Mouse (Mus musculus): ENCODE measurements around the gene Sbk2.

Sbk2 gene

DNA sequence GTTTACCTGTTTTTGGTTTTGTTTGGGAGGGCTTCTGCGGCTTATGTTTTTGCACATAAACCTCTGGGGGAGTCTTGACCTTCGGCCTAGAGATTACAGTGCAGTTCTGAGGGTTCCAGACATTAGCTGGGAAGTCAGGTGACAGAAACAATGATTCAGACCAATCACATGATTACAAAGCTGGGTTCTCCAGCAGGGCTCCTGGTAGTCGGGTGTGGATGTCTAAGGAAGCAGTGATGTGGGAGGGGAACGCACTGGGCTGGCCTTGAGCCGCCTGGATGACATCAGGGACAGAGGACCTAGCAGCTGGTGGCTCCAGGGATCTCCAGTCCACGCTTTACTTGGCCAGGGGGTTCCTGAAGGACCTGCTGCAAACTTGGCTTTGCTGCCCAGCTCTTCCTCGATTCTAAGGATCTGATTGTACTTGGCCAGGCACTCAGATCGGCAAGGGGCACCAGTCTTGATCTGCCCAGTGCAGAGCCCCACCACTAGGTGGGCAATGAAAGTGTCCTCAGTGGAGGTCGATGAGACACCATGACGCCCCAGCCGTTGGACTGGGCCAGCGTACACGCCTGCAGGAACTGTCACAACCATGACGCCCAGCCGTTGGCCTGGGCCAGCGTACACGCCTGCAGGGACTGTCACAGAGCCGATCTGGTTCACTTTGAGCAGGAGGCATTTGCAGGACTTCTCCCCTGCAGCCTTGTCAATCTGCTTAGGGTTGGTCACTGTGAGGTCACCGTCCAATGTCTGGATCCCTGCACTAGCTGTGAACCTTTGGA, 13.5 kb downstream of the Sbk2 start:
- no peak for DNase-seq

DNA sequence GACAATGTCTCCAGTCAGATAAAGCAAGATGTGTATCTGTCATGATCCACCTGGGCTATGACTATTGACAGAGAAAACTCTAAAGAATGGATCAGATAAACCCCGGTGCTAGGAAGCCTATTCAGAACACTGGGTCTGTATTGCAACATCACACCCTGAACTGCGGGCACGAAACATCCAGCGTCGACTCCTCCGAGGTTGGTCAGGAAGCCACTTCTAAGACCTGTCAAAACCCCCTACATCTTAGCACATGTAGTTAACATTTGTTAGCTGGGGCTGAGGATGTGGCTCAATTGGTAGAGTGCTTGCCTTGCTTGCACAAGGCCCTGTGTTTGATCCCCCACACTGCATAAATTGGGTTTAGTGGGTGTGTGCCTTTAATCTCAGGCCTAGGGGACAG, 15.8 kb downstream of the Sbk2 start:
- no peak for DNase-seq

DNA sequence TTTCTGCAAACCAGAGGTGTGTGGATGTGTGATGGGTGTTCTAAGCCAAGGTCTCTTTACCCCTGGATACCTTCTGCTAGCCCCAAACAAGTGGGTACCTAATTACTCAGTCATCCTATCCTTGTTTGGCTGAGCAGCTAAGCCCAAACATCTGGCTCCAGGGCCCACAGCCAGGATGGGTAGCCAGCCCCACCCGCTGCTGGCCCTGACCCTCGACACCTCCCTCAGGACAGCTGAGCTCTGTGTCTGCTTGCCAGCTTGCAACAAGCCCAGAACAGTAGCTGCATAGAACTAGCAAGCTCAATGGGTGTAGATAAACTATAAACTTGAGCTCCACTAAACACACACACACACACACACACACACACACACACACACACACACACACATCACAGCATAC, 16.4 kb downstream of the Sbk2 start:
- no peak for DNase-seq

DNA sequence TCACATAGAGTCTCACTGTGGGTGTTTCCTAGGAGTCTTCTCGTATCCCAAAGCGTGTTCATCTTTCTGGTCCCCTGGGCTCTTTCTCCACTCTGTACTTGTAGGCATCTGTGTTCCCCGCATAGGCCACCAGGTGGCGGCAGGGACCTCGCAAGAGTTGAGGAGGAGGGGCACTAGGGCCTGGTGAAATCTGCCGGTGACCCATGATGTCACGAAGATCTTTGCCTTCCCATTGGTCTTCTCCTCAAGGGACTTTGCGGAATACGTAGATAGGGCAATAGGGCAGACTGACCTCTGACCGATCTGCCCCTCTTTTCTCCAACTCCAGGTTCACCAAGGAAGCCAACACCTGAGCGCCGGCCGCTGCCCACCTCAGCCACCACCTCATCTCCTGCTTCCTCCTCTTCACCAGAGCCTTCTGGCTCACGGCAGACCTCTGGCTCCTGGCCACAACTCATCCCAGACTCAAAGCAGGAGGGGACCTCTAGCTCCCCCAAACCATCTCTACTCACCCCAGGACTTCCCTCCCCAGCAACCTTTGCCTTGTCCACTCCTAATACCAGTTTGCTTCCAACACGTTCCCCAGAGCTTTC, 20.9 kb downstream of the Sbk2 start:
- peak; percentile 92 for DNase-seq

DNA sequence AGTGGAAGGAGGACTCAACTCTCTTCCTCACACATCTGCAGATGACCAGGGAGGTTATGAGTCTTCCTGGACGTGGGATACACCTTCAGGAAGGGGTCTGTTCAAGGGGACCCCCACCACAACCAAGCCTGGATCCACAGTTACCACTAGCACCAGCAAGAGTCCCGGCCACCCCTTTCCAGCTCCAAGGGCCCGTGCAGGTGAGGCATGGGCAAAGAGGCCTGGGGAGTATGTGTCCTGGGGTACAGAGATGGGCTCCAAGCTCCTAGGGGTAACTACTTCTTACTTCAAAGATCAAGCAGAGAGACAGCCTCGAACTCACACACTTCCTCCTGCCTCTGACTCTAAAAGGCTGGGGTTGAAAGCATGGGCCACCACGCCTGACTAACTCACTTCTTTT, 21.5 kb downstream of the Sbk2 start:
- no peak for DNase-seq

DNA sequence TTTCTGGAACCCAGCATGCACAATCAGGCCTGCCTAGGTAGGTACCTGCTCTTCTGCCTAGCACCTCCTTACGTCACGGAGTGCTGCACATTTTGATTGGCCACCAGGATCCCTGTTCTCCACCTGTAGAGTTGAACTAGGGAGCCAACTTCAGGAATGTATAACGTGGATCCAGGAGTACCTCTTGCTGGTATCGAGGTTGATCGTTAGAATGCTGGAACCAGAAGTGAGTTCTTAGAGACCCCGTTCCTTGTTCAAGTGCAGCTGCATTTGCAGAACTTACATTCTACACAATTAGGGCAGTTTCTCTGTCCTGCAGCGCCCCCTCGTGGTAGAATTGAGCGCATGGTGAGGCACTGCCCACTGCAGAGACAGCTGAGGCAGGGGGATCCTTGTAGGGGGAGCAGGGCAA, 24.1 kb downstream of the Sbk2 start:
- DNase-seq = peak; percentile 78

DNA sequence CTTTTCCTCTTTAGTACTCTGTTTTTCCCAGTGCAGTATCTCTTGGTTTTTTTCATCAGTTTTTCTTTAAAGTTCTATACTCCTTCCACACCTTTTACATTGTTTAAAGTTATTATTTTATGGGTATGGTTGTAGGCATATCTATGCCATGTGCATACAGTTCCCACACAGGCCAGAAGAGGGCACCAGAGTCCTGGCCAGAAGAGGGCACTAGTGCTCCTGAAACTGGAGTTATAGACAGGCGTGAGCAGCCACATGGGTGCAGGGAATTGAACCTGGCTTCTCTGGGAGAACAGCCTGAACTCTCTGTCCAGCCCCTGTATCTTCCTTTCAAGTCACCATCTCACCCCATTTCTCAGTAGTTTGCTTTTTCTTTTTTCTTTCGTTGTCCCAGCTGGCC, 25.8 kb downstream of the Sbk2 start:
- DNase-seq = peak; percentile 66

DNA sequence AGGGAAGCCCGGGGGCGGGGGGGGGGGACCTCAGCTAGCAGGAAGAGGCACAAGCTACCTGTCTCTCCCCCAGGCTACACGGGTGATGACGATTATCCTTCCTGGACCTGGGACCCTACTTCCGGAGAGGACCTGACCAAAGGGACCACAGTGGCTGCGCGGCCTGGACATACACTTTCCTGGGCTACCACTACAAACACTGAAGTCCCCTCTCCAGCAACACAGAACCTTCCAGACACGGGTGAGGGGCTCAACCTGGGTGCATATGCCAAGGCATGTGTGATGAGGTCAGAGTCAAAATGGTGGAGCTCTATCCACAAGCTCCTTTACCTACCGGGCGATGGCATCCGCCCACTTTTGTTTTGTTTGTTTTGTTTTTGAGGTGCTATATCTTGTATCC, 26.8 kb downstream of the Sbk2 start:
- DNase-seq = no peak

DNA sequence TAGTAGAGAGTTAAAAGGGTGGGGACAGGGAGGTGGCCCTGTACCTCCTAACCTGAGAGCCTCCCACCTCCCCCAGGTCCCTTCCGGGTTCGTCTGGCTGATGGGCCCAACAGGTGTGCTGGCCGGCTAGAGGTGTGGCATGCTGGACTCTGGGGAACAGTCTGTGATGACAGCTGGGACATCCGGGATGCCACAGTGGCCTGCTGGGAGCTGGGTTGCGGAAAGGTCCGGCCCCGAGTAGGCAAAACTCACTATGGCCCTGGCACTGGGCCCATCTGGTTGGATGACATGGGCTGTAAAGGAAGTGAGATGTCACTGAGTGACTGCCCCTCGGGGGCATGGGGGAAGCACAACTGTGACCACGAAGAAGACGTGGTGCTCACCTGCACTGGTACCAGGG, 27.4 kb downstream of the Sbk2 start:
- no peak for DNase-seq

DNA sequence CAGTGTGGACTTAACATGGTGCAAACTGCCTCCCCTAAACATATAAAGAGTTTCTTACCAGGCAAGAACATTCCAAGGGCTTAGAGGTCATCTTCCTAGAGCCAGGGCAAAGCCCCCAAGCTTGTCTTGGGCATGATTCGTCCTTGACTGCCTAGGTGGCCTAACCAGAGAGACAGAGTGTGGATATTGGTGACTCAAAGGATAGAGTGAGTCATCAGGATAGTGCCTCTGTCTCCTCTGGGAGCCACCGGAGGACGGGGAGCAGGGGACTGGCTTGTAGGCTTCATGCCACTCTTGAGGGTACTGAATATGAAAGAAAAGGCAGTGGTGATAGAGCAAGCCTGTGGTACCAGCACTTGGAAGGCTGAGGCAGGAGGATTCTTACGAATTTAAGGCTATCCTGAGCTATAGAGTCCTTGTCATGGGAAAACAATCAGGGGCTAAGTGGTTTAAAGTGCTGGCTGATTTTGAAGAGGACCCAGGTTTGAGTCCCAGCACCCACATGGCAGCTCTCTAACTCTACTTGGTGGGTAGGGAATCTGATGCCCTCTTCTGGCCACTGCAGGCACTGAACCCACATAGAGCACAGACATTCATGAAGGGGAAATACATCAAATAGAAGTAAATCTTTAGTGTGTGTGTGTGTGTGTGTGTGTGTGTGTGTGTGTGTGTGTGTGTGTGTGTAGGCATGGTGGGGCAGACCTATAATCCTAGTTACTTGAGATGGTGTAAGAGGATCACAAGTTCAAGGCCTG, 29.9 kb downstream of the Sbk2 start:
- no peak for DNase-seq

DNA sequence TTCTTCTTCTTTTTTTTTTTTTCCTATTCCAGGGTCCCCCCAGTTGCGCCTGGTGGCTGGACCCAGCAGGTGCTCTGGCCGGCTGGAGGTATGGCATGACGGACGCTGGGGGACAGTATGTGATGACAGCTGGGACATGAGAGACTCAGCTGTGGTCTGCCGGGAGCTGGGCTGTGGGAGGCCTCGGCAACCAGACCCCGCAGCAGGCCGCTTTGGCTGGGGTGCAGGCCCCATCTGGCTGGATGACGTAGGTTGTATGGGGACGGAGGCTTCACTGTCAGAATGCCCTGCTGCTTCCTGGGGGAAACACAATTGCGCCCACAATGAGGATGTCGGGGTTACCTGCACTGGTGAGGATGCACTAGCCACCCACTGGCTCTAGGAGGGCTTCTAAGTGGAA, 31.1 kb downstream of the Sbk2 start:
- no peak for DNase-seq

DNA sequence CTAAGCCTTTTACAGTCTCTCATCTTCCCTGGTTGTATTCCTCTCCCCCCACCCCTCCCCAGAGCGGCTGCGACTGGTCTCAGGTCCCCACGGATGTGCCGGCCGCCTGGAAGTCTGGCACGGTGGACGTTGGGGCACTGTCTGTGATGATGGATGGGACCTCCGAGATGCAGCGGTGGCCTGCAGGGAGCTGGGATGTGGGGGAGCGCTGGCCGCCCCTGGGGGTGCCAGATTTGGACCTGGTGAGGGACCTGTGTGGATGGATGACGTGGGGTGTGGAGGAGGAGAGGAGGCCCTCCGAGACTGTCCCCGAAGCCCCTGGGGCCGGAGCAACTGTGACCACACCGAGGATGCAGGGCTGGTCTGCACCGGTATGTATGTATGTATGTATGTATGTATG, 35.9 kb downstream of the Sbk2 start:
- DNase-seq = no peak

DNA sequence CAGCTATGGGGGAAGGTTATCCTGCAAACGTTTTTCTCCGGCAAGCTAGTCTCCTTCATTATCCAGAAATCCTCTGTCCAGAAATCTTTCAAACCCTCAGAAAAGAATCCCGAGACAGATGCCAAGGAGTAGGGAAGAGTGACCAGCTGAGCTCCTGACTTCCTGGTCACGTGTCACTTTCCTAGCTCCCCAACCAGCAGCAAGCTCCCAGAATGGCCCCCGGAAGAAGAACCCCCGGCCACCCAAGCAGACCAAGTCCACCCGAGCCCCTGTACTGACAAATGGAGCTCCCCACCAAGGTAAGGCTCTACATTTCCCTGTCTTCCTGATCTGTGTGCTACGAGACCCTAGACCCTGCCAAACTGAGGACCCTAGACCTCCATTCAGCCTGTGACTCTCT, 36.5 kb downstream of the Sbk2 start:
- no peak for DNase-seq

DNA sequence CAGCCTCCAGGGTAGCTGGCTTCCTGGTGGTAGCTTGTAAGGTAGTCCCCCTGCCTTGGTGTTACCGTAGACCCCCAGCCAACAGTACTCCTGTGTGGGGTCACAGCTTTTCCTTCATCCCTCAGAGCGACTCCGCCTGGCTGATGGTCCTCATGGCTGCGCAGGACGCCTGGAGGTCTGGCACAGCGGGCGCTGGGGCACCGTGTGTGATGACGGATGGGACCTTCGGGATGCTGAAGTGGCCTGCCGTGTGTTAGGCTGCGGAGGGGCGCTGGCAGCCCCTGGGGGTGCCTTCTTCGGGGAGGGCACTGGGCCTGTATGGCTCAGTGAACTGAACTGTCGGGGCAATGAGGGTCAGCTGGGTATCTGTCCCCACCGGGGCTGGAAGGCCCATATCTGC, 37.4 kb downstream of the Sbk2 start:
- no peak for DNase-seq

DNA sequence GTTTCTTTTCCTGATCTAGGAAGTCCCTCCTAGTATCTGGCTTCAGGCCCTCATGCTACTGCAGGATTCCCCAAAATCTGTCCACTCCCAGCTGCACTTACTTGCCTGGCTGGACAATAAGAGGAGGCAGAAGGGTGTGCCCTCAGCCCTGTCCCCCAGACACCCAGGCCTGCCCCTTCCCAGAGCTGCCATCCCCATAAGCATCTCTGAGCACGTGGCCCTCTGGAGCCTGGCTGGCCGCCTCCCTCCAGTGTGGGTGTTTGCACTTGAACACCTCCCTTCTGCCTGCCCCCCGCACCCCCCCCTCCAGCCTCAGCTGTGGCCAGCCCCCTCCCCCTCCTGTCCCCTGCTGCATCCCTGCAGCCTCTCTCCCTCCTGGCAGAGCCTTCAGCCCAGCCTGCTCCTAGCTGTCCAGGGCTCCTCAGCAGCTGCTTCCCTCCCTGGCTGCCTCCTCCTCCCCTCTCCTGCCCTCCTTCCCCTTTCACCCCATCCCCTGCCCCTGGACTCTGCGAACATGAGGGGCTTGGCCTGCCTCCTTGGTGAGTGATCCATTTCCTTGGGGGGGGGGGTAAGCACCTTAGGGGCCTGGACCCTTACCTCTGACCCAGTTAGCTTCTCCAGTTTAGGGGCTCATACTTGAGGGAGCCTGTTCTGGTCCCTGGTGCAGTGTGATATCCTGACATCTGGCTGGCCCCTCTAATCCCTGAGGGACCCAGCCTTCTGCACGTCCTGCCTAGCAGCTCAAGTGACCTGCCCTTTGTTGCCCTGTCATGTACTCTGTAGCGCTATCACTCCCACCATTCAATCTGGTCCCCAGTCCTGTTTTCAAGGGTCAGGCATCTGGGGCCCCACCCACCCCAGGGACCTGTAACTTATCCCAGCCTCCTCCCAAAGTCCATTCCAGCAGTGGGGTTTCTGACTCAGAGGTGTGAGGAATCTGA, 38.5 kb downstream of the Sbk2 start, which contains the start of gene Ssc5d:
Ssc5d (plus strand) TSS at position 345 of the 941 bp plus-strand sequence.
- DNase-seq = peak; percentile 71

DNA sequence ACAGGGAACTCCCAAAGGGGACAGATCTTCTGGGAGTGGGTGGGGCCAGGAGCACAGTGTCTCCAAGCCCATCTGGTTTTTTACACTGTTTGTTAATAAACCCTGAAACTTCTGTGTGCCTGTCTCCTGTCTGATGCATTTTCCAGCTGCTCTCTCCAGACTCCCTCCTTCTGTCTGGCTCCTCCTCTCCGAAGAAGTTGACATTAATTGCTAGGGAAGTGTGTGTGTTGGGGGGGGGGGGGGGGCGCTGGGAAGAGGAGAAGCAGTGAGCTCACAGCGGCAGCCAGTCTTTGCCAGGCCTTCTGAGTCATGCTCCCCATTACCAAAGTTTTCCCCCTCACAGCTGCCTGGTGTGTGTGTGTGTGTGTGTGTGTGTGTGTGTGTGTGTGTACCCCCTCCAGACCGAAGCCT, 39.3 kb downstream of the Sbk2 start:
- DNase-seq = peak; percentile 63

DNA sequence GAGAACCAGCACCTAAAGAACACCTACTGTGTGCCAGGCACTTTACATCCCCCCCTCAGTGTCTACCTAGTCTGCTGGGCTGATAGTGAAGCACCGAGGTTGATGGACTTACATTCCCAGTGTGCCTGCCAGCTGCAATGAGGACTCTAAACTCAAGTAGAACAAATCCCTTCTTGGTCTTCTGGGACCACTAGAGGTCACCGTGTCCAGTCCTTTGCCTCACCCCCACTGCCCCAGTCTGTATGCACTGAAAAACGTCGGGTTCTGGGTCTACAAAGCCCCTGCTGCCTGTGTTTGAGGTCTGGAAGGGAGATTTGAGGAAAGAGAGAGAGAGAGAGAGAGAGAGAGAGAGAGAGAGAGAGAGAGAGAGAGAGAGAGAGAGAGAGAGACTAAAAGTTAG, 39.7 kb downstream of the Sbk2 start:
- DNase-seq = peak; percentile 54

DNA sequence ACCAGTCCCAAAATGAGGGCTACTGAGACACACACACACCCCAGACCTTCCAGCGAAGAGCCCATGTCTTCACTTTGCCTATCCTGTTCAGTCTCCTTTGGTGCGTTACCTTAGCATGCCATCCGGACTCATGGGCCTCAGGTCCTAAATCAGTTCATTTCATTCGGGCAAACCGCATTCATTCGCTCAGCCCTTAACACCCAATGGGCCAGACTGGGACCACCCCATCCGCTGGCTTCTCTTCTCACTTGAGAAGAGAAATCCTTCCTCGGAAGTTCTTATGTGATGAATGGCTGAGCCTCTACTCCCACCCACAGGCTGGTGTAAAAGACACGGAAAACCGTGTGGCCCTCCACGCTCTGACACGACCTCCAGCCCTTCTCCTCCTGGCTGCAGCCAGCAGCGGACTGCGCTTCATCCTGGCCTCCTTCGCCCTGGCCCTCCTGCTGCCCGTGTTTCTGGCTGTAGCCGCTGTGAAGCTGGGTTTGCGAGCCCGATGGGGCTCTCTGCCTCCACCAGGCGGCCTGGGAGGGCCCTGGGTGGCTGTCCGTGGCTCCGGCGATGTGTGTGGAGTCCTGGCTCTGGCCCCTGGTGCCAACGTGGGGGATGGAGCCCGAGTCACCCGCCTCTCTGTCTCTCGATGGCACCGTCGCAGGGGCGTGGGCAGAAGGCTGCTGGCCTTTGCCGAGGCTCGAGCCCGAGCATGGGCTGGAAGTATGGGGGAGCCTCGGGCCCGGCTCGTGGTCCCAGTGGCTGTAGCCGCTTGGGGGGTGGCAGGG, 40.4 kb downstream of the Sbk2 start:
- peak; percentile 68 for DNase-seq

DNA sequence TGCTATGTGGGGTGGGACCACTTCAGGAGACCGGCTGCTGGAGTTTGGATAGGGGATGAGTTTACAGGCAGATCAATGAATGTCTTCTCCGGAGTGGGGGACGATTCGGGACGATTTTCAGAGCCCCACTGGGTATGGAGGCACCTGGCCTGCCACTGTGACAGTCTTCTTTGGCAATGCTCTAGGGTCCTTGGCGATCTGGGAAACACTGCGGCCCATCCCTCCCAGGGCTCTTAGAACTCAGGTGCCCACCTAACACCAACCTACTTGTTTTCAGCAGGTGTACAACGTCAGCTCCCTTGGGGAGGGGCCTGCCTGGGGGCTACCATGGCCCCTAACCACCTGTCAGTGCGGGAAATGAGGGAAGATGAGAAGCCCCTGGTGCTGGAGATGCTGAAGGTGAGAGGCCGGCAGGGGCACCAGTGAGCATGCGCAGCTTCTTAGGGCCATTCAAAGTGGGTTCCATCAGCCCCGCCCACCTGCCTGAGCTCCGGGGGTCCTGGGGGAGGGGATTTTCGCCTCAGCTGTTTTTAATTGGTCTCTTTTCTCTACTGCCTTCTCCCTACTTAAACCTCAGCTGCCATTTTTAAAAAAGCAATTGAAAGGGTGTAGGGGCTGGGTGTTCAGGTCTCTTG, 41.2 kb downstream of the Sbk2 start:
- DNase-seq = peak; percentile 92

DNA sequence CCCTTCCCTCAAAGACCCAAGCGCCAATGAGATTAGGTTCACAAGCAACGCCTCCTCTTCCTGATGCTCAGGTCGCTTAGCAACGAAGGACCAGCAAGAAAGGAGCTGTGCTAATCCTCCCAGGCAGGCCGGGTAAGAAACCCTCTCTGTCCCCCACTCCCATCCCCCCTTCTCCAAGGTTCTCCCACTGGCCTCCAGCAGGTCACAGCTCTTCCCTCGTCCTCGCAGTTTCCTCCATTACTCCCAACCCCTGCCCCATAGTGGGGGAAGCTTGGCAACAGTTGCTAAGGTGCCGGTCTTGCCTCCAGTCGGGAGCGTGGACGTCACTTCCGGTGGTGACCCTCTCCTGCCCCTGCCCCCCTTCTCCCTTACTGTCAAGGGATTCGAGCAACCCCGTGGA, 41.7 kb downstream of the Sbk2 start:
- DNase-seq = peak; percentile 92

DNA sequence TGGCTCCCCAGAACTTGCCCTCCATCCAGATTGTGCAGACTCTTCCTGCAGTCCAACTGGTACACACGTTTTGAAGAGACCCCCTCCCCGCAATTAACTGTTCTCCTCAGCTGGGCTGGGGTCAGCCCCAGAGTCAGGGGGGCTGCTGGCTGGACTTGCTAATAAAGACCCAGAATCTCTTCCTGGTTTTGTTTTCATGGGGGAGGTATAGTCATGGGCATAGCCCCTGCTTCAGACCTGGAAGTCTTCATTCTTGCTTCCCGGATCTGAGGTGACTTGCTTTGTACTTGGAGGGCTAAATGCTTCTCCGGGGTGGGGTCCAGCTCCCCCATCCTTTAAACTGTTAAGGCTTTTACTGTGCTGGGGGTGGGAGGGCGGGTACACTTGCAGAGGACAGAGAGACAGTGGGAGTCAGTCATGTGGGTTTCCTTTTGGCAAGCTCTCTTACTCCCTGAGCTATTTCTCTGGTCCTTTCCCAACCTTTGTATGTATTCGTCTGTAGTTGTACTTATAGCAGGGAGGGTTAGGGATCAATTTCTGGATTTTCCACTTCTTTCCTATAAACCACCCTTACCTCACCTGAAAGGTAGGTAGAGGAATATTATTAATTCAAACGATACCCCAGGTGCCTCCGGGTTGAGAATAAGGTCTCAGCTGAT, 42.3 kb downstream of the Sbk2 start, which contains the start of gene Nat14:
Nat14 (plus strand) TSS at position 205 of the 659 bp plus-strand sequence.
- no peak for DNase-seq

Data from embryo, embryonic 11 days (tissue).